Mouse (Mus musculus): ENCODE measurements around the gene Rbm45.

GRCm38 (mm10) chr2:76417446-76418141 lies 47.8 kb downstream of the Rbm45 start:
- no peak for TF ChIP-seq CTCF (IDR thresholded peaks at IDR 0.05; ENCODE audit: extremely low read depth, insufficient read length, insufficient replicate concordance, low read depth, low read length)
- no peak for TF ChIP-seq POLR2A (IDR thresholded peaks at IDR 0.05; ENCODE audit: low read depth, low read length)
